Comparison of ENCODE assay signal across 9 mouse cellular contexts in genomic region chr4:24792416-24792981, GRCm38 (mm10). TPM values are rescaled to one million over a fixed set of nuclear protein-coding genes. Genes with fewer than 3 reads are reported as not detected.
A peak's percentile ranks its signal among the peaks of the same experiment; 100 is the strongest.
DNase-seq lines count a peak whose midpoint lies in the region; ATAC-seq and TF ChIP-seq lines count a peak whose summit lies in the region.
"Had no signal": no experiment of that assay in that cellular context is flagged by ENCODE, and none has a peak within 500 bp of the region (broad histone marks: within the 10 kb centered on the region; RNA-seq: fewer than 3 reads in every experiment).

No protein-coding gene starts in this region.

- 0 out of 2 replicates have a peak overlapping the region, but pooled peaks have one; percentile 4 for H3K4me3 ChIP-seq in lung, embryonic 15.5 days
- H3K4me3 ChIP-seq in forebrain, postnatal 0 days (ENCODE audit: low read depth, low read length), result no peak overlapping the region
- no peak overlapping the region for H3K4me3 ChIP-seq in neural tube, embryonic 13.5 days
- H3K4me3 ChIP-seq in thymus, adult 2 months (ENCODE audit: control insufficient read depth, insufficient read depth, low read length), result no peak overlapping the region

- peak overlapping the region; percentile 39 for H3K4me2 ChIP-seq in lung, embryonic 15.5 days
- H3K4me2 ChIP-seq in forebrain, postnatal 0 days (ENCODE audit: low read depth), result 0 out of 2 replicates have a peak overlapping the region, but pooled peaks have one; percentile 1
- peak overlapping the region; percentile 28 for H3K4me2 ChIP-seq in neural tube, embryonic 13.5 days

- H3K27me3 ChIP-seq in lung, embryonic 15.5 days, result no peaks in the 10 kb centered on the region
- no peaks in the 10 kb centered on the region for H3K27me3 ChIP-seq in forebrain, postnatal 0 days (ENCODE audit: insufficient read depth, low read length)
- H3K27me3 ChIP-seq in neural tube, embryonic 13.5 days, result no peaks in the 10 kb centered on the region
- no peaks in the 10 kb centered on the region for H3K27me3 ChIP-seq in thymus, adult 2 months (ENCODE audit: control insufficient read depth, insufficient read depth, low read length)

- no peak for DNase-seq in lung, postnatal 25 days (ENCODE audit: low spot score)
- peak; percentile 12 for DNase-seq in embryo, embryonic 9.5 days (ENCODE audit: extremely low spot score)
- no peak for DNase-seq in forebrain, postnatal 0 days
- DNase-seq in thymus, adult 2 months, result no peak
- DNase-seq in urinary bladder, postnatal 14 days (ENCODE audit: low spot score), result no peak
- DNase-seq: cerebellum, adult 9-11 months; thymus, adult 18-20 months had no signal

- no peaks in the 10 kb centered on the region for H3K9me3 ChIP-seq in lung, embryonic 15.5 days
- H3K9me3 ChIP-seq in forebrain, postnatal 0 days (ENCODE audit: low read length), result no peaks in the 10 kb centered on the region
- H3K9me3 ChIP-seq in neural tube, embryonic 13.5 days, result no peaks in the 10 kb centered on the region

- TF ChIP-seq POLR2A in thymus, adult 2 months (IDR thresholded peaks at IDR 0.05; ENCODE audit: control insufficient read depth, extremely low read depth, insufficient read depth, low read length, poor library complexity), result no peak

- H3K9ac ChIP-seq in lung, embryonic 15.5 days, result no peak overlapping the region
- H3K9ac ChIP-seq in forebrain, postnatal 0 days, result no peak overlapping the region
- no peak overlapping the region for H3K9ac ChIP-seq in neural tube, embryonic 13.5 days

- no peak overlapping the region for H3K27ac ChIP-seq in lung, embryonic 15.5 days
- no peak overlapping the region for H3K27ac ChIP-seq in forebrain, postnatal 0 days (ENCODE audit: low read depth, low read length)
- no peak overlapping the region for H3K27ac ChIP-seq in neural tube, embryonic 13.5 days (replicated peaks)
- H3K27ac ChIP-seq in thymus, adult 2 months (ENCODE audit: control insufficient read depth, insufficient read depth, low read length), result no peak overlapping the region

- no peak for TF ChIP-seq CTCF in forebrain, postnatal 0 days (IDR thresholded peaks at IDR 0.05; ENCODE audit: low read depth)
- no peak for TF ChIP-seq CTCF in thymus, adult 2 months (IDR thresholded peaks at IDR 0.05; ENCODE audit: borderline replicate concordance, control insufficient read depth, extremely low read depth, insufficient read depth, low read length, poor library complexity)

- H3K4me1 ChIP-seq in lung, embryonic 15.5 days, result no peaks in the 10 kb centered on the region
- no peaks in the 10 kb centered on the region for H3K4me1 ChIP-seq in forebrain, postnatal 0 days (ENCODE audit: insufficient read depth)
- 0 out of 2 replicates have a peak, but pooled peaks cover 11% of the 10 kb centered on the region for H3K4me1 ChIP-seq in neural tube, embryonic 13.5 days (replicated peaks)
- H3K4me1 ChIP-seq in thymus, adult 2 months (replicated peaks; ENCODE audit: control insufficient read depth, insufficient read depth, low read length), result no peaks in the 10 kb centered on the region

- no peak for ATAC-seq in lung, embryonic 15.5 days (ENCODE audit: borderline replicate concordance, extremely low read depth, low FRiP score, low TSS enrichment)
- ATAC-seq in forebrain, postnatal 0 days, result peak; percentile 53
- no peak; the same call in 1 of the 2 replicates for ATAC-seq in neural tube, embryonic 13.5 days (ENCODE audit: low read depth)

- H3K36me3 ChIP-seq in lung, embryonic 15.5 days, result no peaks in the 10 kb centered on the region
- H3K36me3 ChIP-seq in forebrain, postnatal 0 days (ENCODE audit: insufficient read depth), result no peaks in the 10 kb centered on the region
- H3K36me3 ChIP-seq in neural tube, embryonic 13.5 days, result no peaks in the 10 kb centered on the region
- H3K36me3 ChIP-seq in thymus, adult 2 months (ENCODE audit: control insufficient read depth, insufficient read depth, low read length), result no peaks in the 10 kb centered on the region

- 23% methylated on average over 16 of the region's 16 CpGs for WGBS in lung, embryonic 15.5 days
- 19% methylated on average over 16 of the region's 16 CpGs for WGBS in forebrain, postnatal 0 days
- WGBS in neural tube, embryonic 13.5 days, result 20% methylated on average over 16 of the region's 16 CpGs
- WGBS in thymus, adult 2 months, result 66% methylated on average over 16 of the region's 16 CpGs

RNA-seq across cellular contexts. Expression of gene Klhl32, which starts 58.4 kb away (rescaled TPM):
- 1.4 and 1.8 TPM in 2 replicates for polyA plus RNA-seq in lung, embryonic 15.5 days (2015; fragmentation: Nextera tagmentation; extraction: Ambion mirVana)
- total RNA-seq in forebrain, postnatal 0 days (2014; rRNA removed), result 18.8 and 20.5 TPM in 2 replicates
- 18.9 and 29.6 TPM in 2 replicates for polyA plus RNA-seq in forebrain, postnatal 0 days (2015; fragmentation: Nextera tagmentation; extraction: Ambion mirVana)
- 23.5 and 24.3 TPM in 2 replicates for polyA plus RNA-seq in neural tube, embryonic 13.5 days (2015; fragmentation: Nextera tagmentation; extraction: Ambion mirVana)
- 0.34 and 0.49 TPM in 2 replicates for polyA plus RNA-seq in thymus, adult 2 months (2012; rRNA removed)
